Comparison of ENCODE assay signal across 8 mouse cellular contexts in the genomic region with DNA sequence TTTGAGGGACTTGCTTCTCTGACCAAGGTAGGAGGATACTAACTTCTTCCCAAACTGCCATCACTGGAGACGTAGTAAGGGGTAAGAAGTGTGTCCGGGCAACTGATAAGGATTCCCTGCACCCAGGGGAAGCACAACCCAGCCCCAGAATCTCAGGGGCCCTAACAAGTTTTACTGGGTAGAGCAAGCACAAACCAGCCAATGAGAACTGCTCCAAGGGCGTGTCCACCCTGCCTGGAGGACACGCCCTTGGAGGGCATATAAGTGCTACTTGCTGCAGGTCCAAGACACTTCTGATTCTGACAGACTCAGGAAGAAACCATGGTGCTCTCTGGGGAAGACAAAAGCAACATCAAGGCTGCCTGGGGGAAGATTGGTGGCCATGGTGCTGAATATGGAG. TPM values are rescaled to one million over a fixed set of nuclear protein-coding genes. Genes with fewer than 3 reads are reported as not detected.
DNase-seq lines count a peak whose midpoint lies in the region; ATAC-seq and TF ChIP-seq lines count a peak whose summit lies in the region.
"Not testable (repeated sequence)": the region's sequence is repeated elsewhere in the genome, so short reads cannot be mapped to it uniquely, and the experiment has no call there.

Hba-a2 (plus strand) TSS at position 287 of the 400 bp plus-strand sequence.

- not testable (repeated sequence) for H3K9me3 ChIP-seq in hindbrain, embryonic 11.5 days (ENCODE audit: control insufficient read depth, low read length); limb, embryonic 15.5 days; midbrain, embryonic 11.5 days (ENCODE audit: control insufficient read depth, low read length); stomach, postnatal 0 days (ENCODE audit: control insufficient read depth, low read length)

- H3K27me3 ChIP-seq in hindbrain, embryonic 11.5 days (ENCODE audit: control insufficient read depth, insufficient read depth, low read length); midbrain, embryonic 11.5 days (ENCODE audit: control insufficient read depth, insufficient read depth, low read length); stomach, postnatal 0 days (ENCODE audit: control insufficient read depth, insufficient read depth, low read length): not testable (repeated sequence)
- peaks cover 12% of the 10 kb centered on the region for H3K27me3 ChIP-seq in limb, embryonic 15.5 days

- DNase-seq in adrenal gland, postnatal 10 days; hindbrain, embryonic 11.5 days (ENCODE audit: low spot score); layer of hippocampus, adult 2 months (ENCODE audit: low spot score in 2 of 2); midbrain, embryonic 11.5 days (ENCODE audit: low spot score, missing footprints); stomach, postnatal 0 days (ENCODE audit: low spot score): not testable (repeated sequence)

- not testable (repeated sequence) for H3K4me2 ChIP-seq in hindbrain, embryonic 11.5 days (replicated peaks; ENCODE audit: low read depth, low read length); limb, embryonic 15.5 days; midbrain, embryonic 11.5 days; stomach, postnatal 0 days (replicated peaks; ENCODE audit: low read depth)

- no CpG with 5 or more reads among the region's 4 CpGs for WGBS in hindbrain, embryonic 11.5 days
- no CpG with 5 or more reads among the region's 4 CpGs for WGBS in limb, embryonic 15.5 days
- WGBS in midbrain, embryonic 11.5 days, result no CpG with 5 or more reads among the region's 4 CpGs
- WGBS in stomach, postnatal 0 days, result no CpG with 5 or more reads among the region's 4 CpGs

- TF ChIP-seq CTCF in layer of hippocampus, adult 2 months (conservative IDR thresholded peaks at IDR 0.05); stomach, postnatal 0 days (IDR thresholded peaks at IDR 0.05; ENCODE audit: low read depth): not testable (repeated sequence)

- not testable (repeated sequence) for H3K9ac ChIP-seq in hindbrain, embryonic 11.5 days (ENCODE audit: low read depth, low read length); limb, embryonic 15.5 days; midbrain, embryonic 11.5 days (ENCODE audit: low read length); stomach, postnatal 0 days (ENCODE audit: low read length)

- H3K27ac ChIP-seq in hindbrain, embryonic 11.5 days (ENCODE audit: low read depth, low read length); layer of hippocampus, adult 2 months; limb, embryonic 15.5 days; midbrain, embryonic 11.5 days (ENCODE audit: low read depth, low read length); stomach, postnatal 0 days (replicated peaks): not testable (repeated sequence)

- peak; percentile 64 for ATAC-seq in erythroid progenitor cell, adult 5-6 weeks (replicated peaks; ENCODE audit: low FRiP score, poor library complexity, severe bottlenecking)
- ATAC-seq in granulocyte monocyte progenitor cell, adult 5-6 weeks (replicated peaks; ENCODE audit: poor library complexity, severe bottlenecking), result peak; percentile 31; the same call in 1 of the 2 replicates
- not testable (repeated sequence) for ATAC-seq in hindbrain, embryonic 11.5 days (ENCODE audit: low FRiP score); limb, embryonic 15.5 days (ENCODE audit: insufficient number of reproducible peaks, low FRiP score, low TSS enrichment, low read depth); midbrain, embryonic 11.5 days (ENCODE audit: low FRiP score)
- peak; percentile 62; the same call in 1 of the 2 replicates for ATAC-seq in stomach, postnatal 0 days (ENCODE audit: low FRiP score, low TSS enrichment)

- not testable (repeated sequence) for TF ChIP-seq EP300 in stomach, postnatal 0 days (optimal IDR thresholded peaks at IDR 0.05)

- H3K4me3 ChIP-seq in hindbrain, embryonic 11.5 days (ENCODE audit: low read depth, low read length); layer of hippocampus, adult 2 months; limb, embryonic 15.5 days; midbrain, embryonic 11.5 days (ENCODE audit: low read depth, low read length); stomach, postnatal 0 days (ENCODE audit: low read depth, low read length): not testable (repeated sequence)

- H3K36me3 ChIP-seq in hindbrain, embryonic 11.5 days (ENCODE audit: control insufficient read depth, insufficient read depth, low read length); limb, embryonic 15.5 days; midbrain, embryonic 11.5 days (ENCODE audit: control insufficient read depth, insufficient read depth, low read length); stomach, postnatal 0 days (ENCODE audit: control insufficient read depth, insufficient read depth, low read length): not testable (repeated sequence)

- H3K4me1 ChIP-seq in hindbrain, embryonic 11.5 days (replicated peaks; ENCODE audit: control insufficient read depth, insufficient read depth, low read length); limb, embryonic 15.5 days; midbrain, embryonic 11.5 days (ENCODE audit: control insufficient read depth, insufficient read depth, low read length); stomach, postnatal 0 days (replicated peaks; ENCODE audit: control insufficient read depth, insufficient read depth): not testable (repeated sequence)

RNA-seq across cellular contexts. Expression of gene Hba-a2, which starts in this region (rescaled TPM):
- total RNA-seq in adrenal gland, postnatal 10 days (2021), result 1,000 to 10,000 TPM; 3,094 to 3,969 TPM
- total RNA-seq in erythroid progenitor cell, adult 5-6 weeks (2015; ENCODE audit: low replicate concordance), result 80,494 and 89,325 TPM in 2 replicates
- 96,767 and 123,026 TPM in 2 replicates for total RNA-seq in erythroid progenitor cell, adult 5-6 weeks (2017; ENCODE audit: low replicate concordance)
- 0.73 TPM in 1 of 2 replicates, not detected in the other for total RNA-seq in granulocyte monocyte progenitor cell, adult 5-6 weeks (2014; fragmentation: Nextera tagmentation)
- 6.1 and 16.0 TPM in 2 replicates for total RNA-seq in granulocyte monocyte progenitor cell, adult 5-6 weeks (2017)
- polyA plus RNA-seq in hindbrain, embryonic 11.5 days (2014; fragmentation: Nextera tagmentation; extraction: Ambion mirVana), result 5,394 and 5,453 TPM in 2 replicates
- total RNA-seq in layer of hippocampus, adult 2 months (2021), result 100 to 1,000 TPM; 253 to 450 TPM
- polyA plus RNA-seq in limb, embryonic 15.5 days (2015; fragmentation: Nextera tagmentation; extraction: Ambion mirVana), result 16,413 and 16,715 TPM in 2 replicates
- polyA plus RNA-seq in midbrain, embryonic 11.5 days (2014; fragmentation: Nextera tagmentation; extraction: Ambion mirVana), result 5,591 and 5,690 TPM in 2 replicates
- 728 and 926 TPM in 2 replicates for polyA plus RNA-seq in stomach, postnatal 0 days (2015; fragmentation: Nextera tagmentation; extraction: Ambion mirVana)

Comparison
In these comparisons a context has a peak if more than half of its experiments do, and no peak if none do; other contexts are left out.
1. RNA of gene Hba-a2 (total RNA-seq): 80,494 to 123,026 TPM in erythroid progenitor cell, adult 5-6 weeks, 3,094 to 3,969 TPM in adrenal gland, postnatal 10 days and 253 to 450 TPM in layer of hippocampus, adult 2 months; 0.73 to 16.0 TPM in granulocyte monocyte progenitor cell, adult 5-6 weeks; every median in the first group is over 10 times any median in the second.
2. RNA of gene Hba-a2 (total RNA-seq): 80,494 to 123,026 TPM in erythroid progenitor cell, adult 5-6 weeks; 3,094 to 3,969 TPM in adrenal gland, postnatal 10 days and 253 to 450 TPM in layer of hippocampus, adult 2 months; every median in the first group is over 10 times any median in the second.